Mouse (Mus musculus) left cerebral cortex, adult 2 months (tissue): ENCODE data around the gene Akr1b10. TPM values are rescaled to one million over a fixed set of nuclear protein-coding genes. Genes with fewer than 3 reads are reported as not detected.
"Not testable (repeated sequence)": the region's sequence is repeated elsewhere in the genome, so short reads cannot be mapped to it uniquely, and the experiment has no call there.

ENCODE experiments used
- DNase-seq, 2 experiments: peaks; one replicate each; pipeline ENCODE4 v3.0.0; 2021 to 2022; ENCODE audit warnings: low spot score in 2 of 2, mixed read lengths in 1 of 2; ENCODE audit errors: extremely low spot score in 1 of 2
- H3K27ac ChIP-seq: fragments of 200-600 bp; 2 replicates; pipeline ENCODE4 v1.8.1; 2022
- H3K4me3 ChIP-seq: fragments of 200-600 bp; 2 replicates; pipeline ENCODE4 v1.8.1; 2022
- CTCF ChIP-seq: fragments of 200-600 bp; IDR thresholded peaks from 2 replicates; pipeline ENCODE4 v1.8.1; 2022; ENCODE audit warnings: antibody characterized with exemption, mild to moderate bottlenecking, moderate library complexity
- intact Hi-C: fragments of 180-260 bp; cut with DNase I; formaldehyde crosslinking; loops from one replicate; pipeline ENCODE4 v1.15.1; 2025
- total RNA-seq, 2 experiments: library from RNA; stranded (reverse); gene quantifications; 2 replicates each; pipeline ENCODE4 v1.2.3; 2021

The Akr1b10 gene
- total RNA-seq, 2 experiments from 2014 or later, result 21.0 to 24.2 TPM

DNA sequence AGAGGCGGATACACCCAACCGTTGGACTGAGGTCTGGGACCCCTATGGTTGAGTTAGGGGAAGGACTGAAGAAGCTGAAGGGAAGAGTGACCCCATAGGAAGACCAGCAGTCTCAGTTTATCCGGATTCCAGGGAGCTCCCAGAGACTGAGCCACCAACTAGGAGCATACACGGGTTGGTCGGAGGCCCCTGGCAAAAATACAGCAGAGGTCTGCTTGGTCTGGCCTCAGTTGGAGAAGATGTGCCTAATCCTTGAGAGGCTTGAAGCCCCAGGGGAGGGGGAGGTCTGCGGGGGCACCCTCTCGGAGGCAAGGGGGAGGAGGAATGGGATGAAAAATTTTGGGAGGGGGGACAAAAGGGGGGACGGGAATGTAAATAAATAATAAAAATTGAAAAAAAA lies 617 bp upstream of the Akr1b10 start:
- no peak for DNase-seq
- H3K27ac ChIP-seq, result no peak overlapping the region
- intact Hi-C loops, result no loop called here
- H3K4me3 ChIP-seq, result no peak overlapping the region; the same call in 1 of the 2 replicates
- no peak for TF ChIP-seq CTCF

DNA sequence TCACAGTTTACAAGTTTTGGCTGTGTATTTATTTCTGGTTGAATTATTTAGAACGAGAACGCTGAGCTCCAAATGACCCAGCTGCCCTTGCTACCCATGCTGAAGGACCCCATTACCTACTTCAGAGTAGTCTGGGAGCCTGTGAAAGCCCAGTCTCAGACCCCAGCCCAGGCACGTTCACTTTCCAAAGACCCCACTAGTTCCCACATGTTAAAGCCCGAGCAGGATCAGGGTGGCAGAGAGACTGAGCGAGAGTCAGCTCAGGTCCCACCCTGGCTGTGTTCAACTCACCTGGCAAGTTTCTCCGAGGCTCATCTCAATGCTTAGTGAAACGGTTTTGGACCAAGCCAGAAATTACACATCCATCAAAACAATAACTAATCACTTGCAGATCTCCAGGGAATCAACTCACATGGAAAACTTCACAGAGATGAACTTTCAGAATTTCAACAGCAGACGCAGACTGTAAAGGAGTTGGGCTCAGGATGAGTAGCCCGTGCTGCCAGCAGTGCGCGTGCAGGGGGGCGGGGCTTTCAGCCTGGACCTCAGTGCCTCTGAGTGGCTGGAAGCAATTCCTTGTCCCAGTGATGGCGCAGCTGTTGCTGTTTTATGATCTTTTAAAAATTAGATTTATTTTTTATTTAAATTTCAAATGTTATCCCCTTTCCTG lies 818 bp downstream of the Akr1b10 start:
- Histone ChIP-seq H3K27ac (peak overlapping the region; percentile 86), H3K4me3 (peak overlapping the region; percentile 53)
- intact Hi-C loops, result no loop called here
- no peak for TF ChIP-seq CTCF
- peak in 1 of 2 experiments; percentile 16 for DNase-seq

DNA sequence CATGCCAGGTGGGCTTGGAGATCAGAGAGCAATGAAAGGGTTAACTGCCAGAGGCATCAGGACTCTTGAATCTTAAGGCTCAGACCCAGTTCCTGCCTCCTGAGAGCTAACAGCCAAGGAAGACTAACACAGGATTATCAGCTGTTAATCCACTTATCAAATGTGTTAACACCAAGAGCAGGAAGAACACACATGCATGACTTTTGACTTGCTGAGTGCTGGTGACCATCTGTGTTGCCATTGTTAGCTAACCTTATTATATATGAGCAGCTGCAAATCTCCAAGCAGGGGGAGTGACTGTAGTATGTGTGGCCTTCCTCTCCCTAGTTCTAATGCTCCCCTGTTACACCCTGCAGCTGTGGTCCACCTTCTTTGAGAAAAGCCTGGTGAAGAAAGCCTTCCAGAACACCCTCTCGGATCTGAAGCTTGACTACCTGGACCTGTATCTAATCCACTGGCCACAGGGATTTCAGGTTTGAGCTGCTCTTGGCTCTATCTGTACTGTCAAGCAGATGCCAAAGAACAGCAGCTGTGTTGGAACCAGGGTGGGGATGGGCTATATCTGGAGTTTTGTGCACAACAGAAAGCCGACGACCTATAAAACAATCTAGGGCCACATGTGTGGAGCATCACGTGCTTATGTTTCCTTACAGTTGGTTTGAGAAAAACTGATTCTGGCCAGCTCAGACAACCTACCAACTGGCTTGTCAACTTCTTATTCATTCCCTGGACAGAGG lies 4.6 kb downstream of the Akr1b10 start:
- Histone ChIP-seq H3K4me3 (no peak overlapping the region), H3K27ac (no peak overlapping the region)
- no peak for DNase-seq
- TF ChIP-seq CTCF, result no peak
- intact Hi-C loops, result no loop called here

GRCm38 (mm10) chr6:34395897-34396296 lies 11.9 kb downstream of the Akr1b10 start:
- Histone ChIP-seq H3K4me3 (no peak overlapping the region), H3K27ac (no peak overlapping the region)
- no peak for TF ChIP-seq CTCF
- DNase-seq, result no peak
- intact Hi-C loops, result no loop called here

DNA sequence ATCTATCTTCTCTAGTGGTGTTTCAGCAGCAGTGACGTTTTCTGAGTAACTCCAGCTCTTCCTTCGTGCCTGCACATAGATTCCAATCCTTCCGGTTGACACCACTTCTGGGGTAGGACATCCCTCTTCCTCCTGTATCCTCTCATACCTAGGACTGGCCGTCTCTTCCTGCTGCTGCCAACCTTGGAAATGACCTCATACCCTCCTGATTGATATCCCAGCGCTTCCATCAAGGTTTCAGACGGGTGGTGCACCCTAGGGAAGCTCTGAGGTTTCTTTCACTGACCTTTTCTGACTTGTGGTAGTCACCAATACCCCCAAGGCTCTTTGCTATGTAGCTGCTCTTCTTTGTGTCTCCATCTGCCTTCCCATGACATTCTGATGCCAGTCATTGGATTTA lies 14.4 kb downstream of the Akr1b10 start:
- H3K4me3 ChIP-seq, result no peak overlapping the region
- DNase-seq, result no peak
- intact Hi-C loops, result no loop called here
- no peak for TF ChIP-seq CTCF
- H3K27ac ChIP-seq, result no peak overlapping the region

DNA sequence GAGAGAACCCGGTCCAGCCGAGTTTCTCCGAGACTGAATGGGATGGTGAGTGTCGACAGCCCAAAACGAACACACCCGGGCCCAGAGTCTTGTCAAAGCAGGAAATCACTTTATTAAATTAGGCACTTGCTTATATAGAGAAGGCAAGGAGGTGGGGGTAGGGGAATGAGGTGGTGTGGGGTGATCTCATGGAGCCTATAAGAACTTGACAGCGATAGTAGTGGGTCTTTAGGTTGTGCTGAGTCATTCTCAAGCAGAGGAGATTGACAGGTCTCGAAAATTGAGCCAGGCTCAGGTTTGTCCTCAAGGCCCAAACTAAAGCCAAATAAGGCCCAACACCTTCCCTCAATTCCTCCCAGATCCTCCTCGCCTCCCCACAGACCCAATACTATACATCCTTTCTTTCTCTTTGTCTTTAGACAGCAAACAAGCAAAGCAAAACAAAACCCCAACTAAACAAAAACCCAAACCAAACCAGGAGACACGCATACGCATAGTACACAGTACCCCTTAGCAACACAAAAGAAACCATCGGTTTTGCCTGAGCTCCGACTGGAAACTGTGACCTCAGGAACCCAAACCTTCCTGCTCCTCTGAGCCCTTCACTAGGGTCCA lies 15.7 kb downstream of the Akr1b10 start:
- no peak for DNase-seq
- TF ChIP-seq CTCF, result no peak
- intact Hi-C loops, result no loop called here
- H3K4me3 ChIP-seq, result no peak overlapping the region
- H3K27ac ChIP-seq, result no peak overlapping the region

GRCm38 (mm10) chr6:34400696-34401095 lies 16.7 kb downstream of the Akr1b10 start:
- DNase-seq, result no peak
- H3K4me3 ChIP-seq, result no peak overlapping the region
- no peak overlapping the region for H3K27ac ChIP-seq
- intact Hi-C loops, result no loop called here
- TF ChIP-seq CTCF, result no peak

DNA sequence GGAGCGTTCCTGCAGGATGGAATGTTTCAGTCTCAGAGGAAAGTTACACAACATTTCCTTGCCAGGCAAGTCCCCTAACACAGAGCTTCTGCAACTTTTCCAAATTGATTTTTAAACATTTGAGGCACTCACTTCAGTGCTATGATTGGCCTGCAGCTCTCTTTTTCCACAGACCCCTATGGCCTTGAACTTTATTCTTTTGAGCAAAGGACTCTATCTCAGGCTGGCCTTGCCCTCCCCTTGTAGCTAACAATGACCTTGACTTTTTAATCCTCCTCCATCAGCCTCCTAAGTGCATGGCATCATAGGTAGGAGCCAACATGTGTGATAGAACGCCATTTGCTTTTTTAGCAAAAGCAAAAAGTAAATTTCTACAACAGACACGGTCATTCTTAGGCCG lies 22.7 kb downstream of the Akr1b10 start:
- H3K27ac ChIP-seq, result no peak overlapping the region
- no peak for TF ChIP-seq CTCF
- no peak overlapping the region for H3K4me3 ChIP-seq
- DNase-seq, result no peak
- intact Hi-C loops, result no loop called here

- DNase-seq, result no peak
- TF ChIP-seq CTCF, result no peak
- Histone ChIP-seq H3K4me3 (no peak overlapping the region), H3K27ac (no peak overlapping the region)
- intact Hi-C loops, result no loop called here
Observed at GRCm38 (mm10) chr6:34407403-34407802, 23.4 kb downstream of the Akr1b10 start.

DNA sequence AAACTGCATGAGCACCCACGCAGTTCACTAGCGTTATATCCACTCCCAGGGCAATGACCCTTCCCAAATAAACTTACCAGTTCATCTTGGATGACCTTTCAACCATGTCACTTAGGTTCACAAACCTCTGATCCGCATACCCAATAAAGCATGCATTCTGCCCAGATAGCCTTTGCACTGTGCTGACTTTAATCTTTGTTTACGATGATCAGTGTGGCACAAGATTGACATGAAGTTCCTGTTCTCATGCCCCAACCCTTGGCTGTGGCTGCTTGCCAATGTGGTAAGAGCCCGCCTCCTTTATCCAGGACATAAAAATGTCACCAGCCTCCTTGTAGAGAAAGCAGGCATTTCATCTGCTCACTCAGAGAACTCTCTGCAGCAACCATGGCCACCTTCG lies 28.0 kb downstream of the Akr1b10 start, which contains the start of gene Akr1b7:
Gene Akr1b7, plus strand, starts transcription at position 312 of the 400 bp plus-strand sequence.
- Histone ChIP-seq H3K27ac (no peak within 1 kb of the TSS), H3K4me3 (no peak within 1 kb of the TSS)
- DNase-seq, result no peak
- no peak for TF ChIP-seq CTCF
- intact Hi-C loops, result no loop called here

DNA sequence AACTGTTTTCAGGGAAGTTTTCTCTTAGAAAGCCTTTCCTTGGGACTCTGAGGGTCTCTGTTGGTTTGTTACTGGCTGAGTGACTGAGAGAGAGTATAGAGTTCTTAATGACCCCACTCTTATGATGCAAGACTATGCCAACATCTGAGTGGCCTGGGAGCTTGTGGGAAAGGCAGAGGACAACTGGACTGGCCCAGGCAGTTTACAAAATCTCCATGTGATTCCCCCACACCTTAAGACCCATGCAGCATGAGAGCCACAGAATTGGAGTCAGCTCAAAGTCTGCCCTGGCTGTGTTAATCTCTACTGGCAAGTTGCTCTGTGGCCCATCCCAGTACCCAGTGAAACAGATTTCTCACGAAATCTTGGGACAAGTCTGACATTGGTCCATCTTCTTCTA lies 28.7 kb downstream of the Akr1b10 start:
- Histone ChIP-seq H3K27ac (no peak overlapping the region), H3K4me3 (no peak overlapping the region)
- no peak for TF ChIP-seq CTCF
- DNase-seq, result no peak
- intact Hi-C loops, result no loop called here

DNA sequence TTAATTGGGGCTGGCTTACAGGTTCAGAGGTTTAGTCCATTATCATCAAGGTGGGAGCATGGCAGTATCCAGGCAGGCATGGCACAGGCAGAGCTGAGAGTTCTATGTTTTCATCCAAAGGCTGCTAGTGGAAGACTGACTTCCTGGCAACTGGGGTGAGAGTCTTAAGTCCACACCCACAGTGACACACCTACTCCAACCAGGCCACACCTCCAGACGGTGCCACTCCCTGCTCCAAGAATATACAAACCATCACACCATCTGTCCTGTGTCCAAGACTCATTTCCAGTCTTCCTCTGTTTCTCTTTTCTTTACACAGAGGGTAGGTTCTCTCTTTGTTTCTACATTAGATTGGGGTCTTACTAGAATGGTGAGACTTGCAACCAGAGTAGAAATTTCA lies 29.4 kb downstream of the Akr1b10 start:
- H3K4me3 ChIP-seq, H3K27ac ChIP-seq, intact Hi-C loops, DNase-seq: not testable (repeated sequence)
